Mouse (Mus musculus) stomach, postnatal 0 days (tissue): ENCODE data around the gene Atp6v1f. TPM values are rescaled to one million over a fixed set of nuclear protein-coding genes. Genes with fewer than 3 reads are reported as not detected.

ENCODE experiments used
- ATAC-seq: fragments of 200-750 bp; cut with Nextera tagmentation; 2 replicates; pipeline ENCODE4 v1.8.0; 2017; ENCODE audit not compliant: low FRiP score, low TSS enrichment
- DNase-seq: peaks from one replicate; pipeline ENCODE4 v3.0.0-alpha.2; 2016; ENCODE audit warnings: low spot score
- H3K27ac ChIP-seq: fragments of 300-500 bp; sonication (generic); replicated peaks from 2 replicates; pipeline ENCODE4 v1.5.1; 2014; ENCODE audit warnings: mild to moderate bottlenecking, control low read depth
- H3K27me3 ChIP-seq: fragments of 300-500 bp; sonication (generic); 2 replicates; pipeline ENCODE4 v1.6.1; 2014; ENCODE audit warnings: low read length; ENCODE audit not compliant: control insufficient read depth, insufficient read depth
- H3K36me3 ChIP-seq: fragments of 300-500 bp; sonication (generic); 2 replicates; pipeline ENCODE4 v1.6.1; 2014; ENCODE audit warnings: low read length, mixed read lengths; ENCODE audit not compliant: control insufficient read depth, insufficient read depth
- H3K4me1 ChIP-seq: fragments of 300-500 bp; sonication (generic); replicated peaks from 2 replicates; pipeline ENCODE4 v1.6.1; 2014; ENCODE audit warnings: antibody characterized with exemption; ENCODE audit not compliant: control insufficient read depth, insufficient read depth
- H3K4me2 ChIP-seq: fragments of 300-500 bp; sonication (generic); replicated peaks from 2 replicates; pipeline ENCODE4 v1.6.1; 2014; ENCODE audit warnings: low read depth, mild to moderate bottlenecking, control low read depth, moderate library complexity
- H3K4me3 ChIP-seq: fragments of 300-500 bp; sonication (generic); 2 replicates; pipeline ENCODE4 v1.5.1; 2014; ENCODE audit warnings: low read depth, low read length, control low read depth
- H3K9ac ChIP-seq: fragments of 300-500 bp; sonication (generic); 2 replicates; pipeline ENCODE4 v1.6.1; 2014; ENCODE audit warnings: mild to moderate bottlenecking, low read length, control low read depth, mixed read lengths
- H3K9me3 ChIP-seq: fragments of 300-500 bp; sonication (generic); 2 replicates; pipeline ENCODE4 v1.6.1; 2016; ENCODE audit warnings: low read length; ENCODE audit not compliant: control insufficient read depth
- CTCF ChIP-seq: IDR thresholded peaks from 2 replicates; pipeline ENCODE4 v1.5.1; 2016; ENCODE audit warnings: antibody characterized with exemption, low read depth, mild to moderate bottlenecking, moderate library complexity
- EP300 ChIP-seq: optimal IDR thresholded peaks from 2 replicates; pipeline ENCODE3; 2016; ENCODE audit warnings: antibody characterized with exemption
- WGBS: fragments of 180-500 bp; shearing (Covaris S2); extraction: QIAGEN DNeasy Blood & Tissue Kit; methylation state at CpG from one replicate; pipeline ENCODE4 v1.1.7; 2014; 5-methylcytosine and 5-hydroxymethylcytosine counted together
- polyA plus RNA-seq: library from polyadenylated mRNA; unstranded; fragments of >200 nt; fragmentation: Nextera tagmentation; extraction: Ambion mirVana; gene quantifications from 2 replicates; pipeline ENCODE4 v1.2.1, GENCODE M21; 2015

Gene Atp6v1f
- polyA plus RNA-seq, 1 experiment from 2014 or later = 263 TPM

- DNase-seq (peak; percentile 61), ATAC-seq (peak; percentile 83)
- no peaks in the 10 kb centered on the region for H3K36me3 ChIP-seq
- 4% methylated on average over 11 of the region's 11 CpGs for WGBS
- no peaks in the 10 kb centered on the region for H3K27me3 ChIP-seq
- H3K4me3 ChIP-seq = no peak overlapping the region
- H3K9me3 ChIP-seq = no peaks in the 10 kb centered on the region
- H3K4me2 ChIP-seq = peak overlapping the region; percentile 38
- TF ChIP-seq CTCF = no peak
- no peaks in the 10 kb centered on the region for H3K4me1 ChIP-seq
- H3K27ac ChIP-seq = peak overlapping the region; percentile 63; the same call in 1 of the 2 replicates
- no peak overlapping the region for H3K9ac ChIP-seq
These were observed 45.8 kb downstream of the Atp6v1f start for GRCm38 (mm10) chr6:29513284-29513683.

DNA sequence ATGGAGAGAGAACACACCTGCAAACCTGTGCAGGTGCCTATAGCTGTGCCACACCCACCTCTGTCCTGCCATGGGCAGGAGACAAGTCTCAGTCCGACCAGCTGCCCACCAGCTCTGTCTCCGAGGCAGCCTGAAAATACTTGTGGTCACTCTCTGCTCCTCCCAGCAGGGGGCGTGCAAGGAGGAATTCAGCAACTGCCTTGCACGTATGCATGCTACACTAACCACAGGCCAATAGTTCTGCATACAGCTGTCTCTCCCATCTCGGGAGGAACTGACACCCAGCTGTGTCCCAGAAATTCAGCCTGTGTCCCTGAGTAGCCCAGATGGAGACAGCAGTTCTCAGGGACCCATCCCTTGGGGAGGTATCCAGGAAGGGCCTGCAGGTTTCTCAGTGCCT is 49.6 kb downstream of the Atp6v1f start:
- WGBS = 8% methylated on average over 5 of the region's 5 CpGs
- Histone ChIP-seq H3K27me3 (no peaks in the 10 kb centered on the region), H3K9me3 (no peaks in the 10 kb centered on the region), H3K4me3 (no peak overlapping the region), H3K4me1 (no peaks in the 10 kb centered on the region), H3K27ac (no peak overlapping the region), H3K36me3 (no peaks in the 10 kb centered on the region), H3K9ac (no peak overlapping the region), H3K4me2 (no peak overlapping the region)
- ATAC-seq = peak; percentile 47
- peak; percentile 75 for DNase-seq
- TF ChIP-seq EP300 (no peak), CTCF (peak; percentile 90)

Other genes starting within 250 kb of the Atp6v1f start
- 29.8 and 34.1 TPM in 2 replicates for gene Hilpda, start 195.2 kb upstream of the Atp6v1f start, polyA plus RNA-seq
- gene Fam71f2, start 188.1 kb upstream of the Atp6v1f start, polyA plus RNA-seq = 0.11 TPM in 1 of 2 replicates, not detected in the other
- gene Fam71f1, start 148.6 kb upstream of the Atp6v1f start, polyA plus RNA-seq = not detected in 2 replicates
- 174 and 205 TPM in 2 replicates for gene Calu, start 119.6 kb upstream of the Atp6v1f start, polyA plus RNA-seq
- gene Opn1sw, start 79.2 kb upstream of the Atp6v1f start, polyA plus RNA-seq = 1.9 and 2.1 TPM in 2 replicates
- gene Ccdc136, start 71.4 kb upstream of the Atp6v1f start, polyA plus RNA-seq = 12.4 and 12.6 TPM in 2 replicates
- 5.5 and 5.9 TPM in 2 replicates for gene Flnc, start 34.5 kb upstream of the Atp6v1f start, polyA plus RNA-seq
- not detected in 2 replicates for gene Atp6v1fnb, start 3.7 kb downstream of the Atp6v1f start, polyA plus RNA-seq
- gene Kcp, start 40.2 kb downstream of the Atp6v1f start, polyA plus RNA-seq = 3.8 and 6.1 TPM in 2 replicates
- gene Irf5, start 58.9 kb downstream of the Atp6v1f start, polyA plus RNA-seq = 9.3 and 11.5 TPM in 2 replicates
- 33.3 and 33.8 TPM in 2 replicates for gene Tnpo3, start 142.2 kb downstream of the Atp6v1f start, polyA plus RNA-seq
- 4.0 and 4.4 TPM in 2 replicates for gene Tspan33, start 226.5 kb downstream of the Atp6v1f start, polyA plus RNA-seq